ENCODE assay signal across 14 mouse cellular contexts in genomic region chr11:44528560-44529199, GRCm38 (mm10). TPM values are rescaled to one million over a fixed set of nuclear protein-coding genes. Genes with fewer than 3 reads are reported as not detected.
DNase-seq lines count a peak whose midpoint lies in the region; ATAC-seq and TF ChIP-seq lines count a peak whose summit lies in the region.
"Had no signal": no experiment of that assay in that cellular context is flagged by ENCODE, and none has a peak within 500 bp of the region (broad histone marks: within the 10 kb centered on the region; RNA-seq: fewer than 3 reads in every experiment).

No protein-coding gene starts in this region.

- H3K4me3 ChIP-seq in intestine, embryonic 15.5 days (replicated peaks), result no peak overlapping the region
- no peak overlapping the region for H3K4me3 ChIP-seq in intestine, postnatal 0 days (ENCODE audit: low read depth, low read length)
- peak overlapping the region; percentile 12 to 28; a peak in 2 of 4 replicates for H3K4me3 ChIP-seq in MEL (ENCODE audit: control insufficient read depth in 1 of 2, insufficient read depth in 1 of 2, low read depth in 2 of 2, low read length in 2 of 2)
- H3K4me3 ChIP-seq in liver, postnatal 0 days (ENCODE audit: low read depth, low read length), result peak overlapping the region; percentile 34
- H3K4me3 ChIP-seq: embryonic facial prominence, embryonic 12.5 days; forebrain, embryonic 13.5 days; limb, embryonic 13.5 days had no signal

- no peak overlapping the region for H3K27ac ChIP-seq in intestine, embryonic 15.5 days
- H3K27ac ChIP-seq in intestine, postnatal 0 days (ENCODE audit: low read depth, low read length), result no peak overlapping the region
- peak overlapping the region; percentile 87 for H3K27ac ChIP-seq in MEL (ENCODE audit: control insufficient read depth, low read depth, low read length)
- H3K27ac ChIP-seq in liver, postnatal 0 days (ENCODE audit: low read depth), result peak overlapping the region; percentile 72
- H3K27ac ChIP-seq: embryonic facial prominence, embryonic 12.5 days; forebrain, embryonic 13.5 days; limb, embryonic 13.5 days had no signal

- no peak overlapping the region for H3K4me2 ChIP-seq in intestine, embryonic 15.5 days (replicated peaks)
- H3K4me2 ChIP-seq in intestine, postnatal 0 days (replicated peaks; ENCODE audit: low read depth), result no peak overlapping the region
- peak overlapping the region; percentile 70 for H3K4me2 ChIP-seq in liver, postnatal 0 days (ENCODE audit: low read depth, low read length)
- H3K4me2 ChIP-seq: embryonic facial prominence, embryonic 12.5 days; forebrain, embryonic 13.5 days; limb, embryonic 13.5 days had no signal

- no peak for DNase-seq in MEL (ENCODE audit: low read depth, low spot score)
- DNase-seq in liver, postnatal 0 days, result no peak
- no peak for DNase-seq in B cell, adult 2 months
- no peak for DNase-seq in cerebellum, postnatal 25 days
- no peak for DNase-seq in thymus, adult 18-20 months
- DNase-seq: cerebellum, postnatal 36 days; kidney, adult 8-10 months had no signal

- H3K4me1 ChIP-seq in intestine, embryonic 15.5 days (replicated peaks), result no peaks in the 10 kb centered on the region
- H3K4me1 ChIP-seq in intestine, postnatal 0 days (replicated peaks; ENCODE audit: control insufficient read depth, insufficient read depth, low read length), result no peaks in the 10 kb centered on the region; the same call in 1 of the 2 replicates
- H3K4me1 ChIP-seq in MEL (ENCODE audit: control insufficient read depth in 1 of 2, insufficient read depth in 2 of 2, low read length in 2 of 2), result peaks cover 17 to 20% of the 10 kb centered on the region in 2 experiments
- peaks cover 35% of the 10 kb centered on the region for H3K4me1 ChIP-seq in liver, postnatal 0 days (ENCODE audit: insufficient read depth)
- H3K4me1 ChIP-seq: embryonic facial prominence, embryonic 12.5 days; forebrain, embryonic 13.5 days had no signal

- H3K79me2 ChIP-seq in MEL (ENCODE audit: control insufficient read depth, insufficient read depth, low read length, poor library complexity), result peaks cover 32% of the 10 kb centered on the region

- TF ChIP-seq CTCF in intestine, postnatal 0 days (IDR thresholded peaks at IDR 0.05; ENCODE audit: low read depth), result no peak
- TF ChIP-seq CTCF in MEL (IDR thresholded peaks at IDR 0.05 in 2 of 3, conservative IDR thresholded peaks at IDR 0.05 in 1 of 3; ENCODE audit: control insufficient read depth in 1 of 3, insufficient read depth in 1 of 3, low read depth in 2 of 3, low read length in 3 of 3, poor library complexity in 1 of 3, severe bottlenecking in 1 of 3), result no peak
- TF ChIP-seq CTCF in liver, postnatal 0 days (IDR thresholded peaks at IDR 0.05; ENCODE audit: low read depth), result peak; percentile 22; the same call in 1 of the 2 replicates

- no peak for TF ChIP-seq EP300 in MEL (IDR thresholded peaks at IDR 0.05; ENCODE audit: low read depth in 1 of 2, low read length in 2 of 2)
- no peak for TF ChIP-seq EP300 in liver, postnatal 0 days (IDR thresholded peaks at IDR 0.05; ENCODE audit: low read depth)

- 90% methylated on average over 14 of the region's 14 CpGs for WGBS in intestine, embryonic 15.5 days
- WGBS in intestine, postnatal 0 days, result 89% methylated on average over 14 of the region's 14 CpGs
- 71% methylated on average over 14 of the region's 14 CpGs for WGBS in liver, postnatal 0 days (ENCODE audit: insufficient replicate concordance)

- no peak for TF ChIP-seq RAD21 in MEL (IDR thresholded peaks at IDR 0.05; ENCODE audit: low read depth, low read length)

- H3K9ac ChIP-seq in intestine, embryonic 15.5 days, result no peak overlapping the region
- H3K9ac ChIP-seq in intestine, postnatal 0 days (ENCODE audit: low read depth, low read length), result no peak overlapping the region
- H3K9ac ChIP-seq in MEL (ENCODE audit: control insufficient read depth, low read depth, low read length, poor library complexity, severe bottlenecking), result peak overlapping the region; percentile 32
- peak overlapping the region; percentile 41; the same call in 1 of the 2 replicates for H3K9ac ChIP-seq in liver, postnatal 0 days (replicated peaks)
- H3K9ac ChIP-seq: embryonic facial prominence, embryonic 12.5 days; forebrain, embryonic 13.5 days; limb, embryonic 13.5 days had no signal

- peak; percentile 56; the same call in 1 of the 2 replicates for ATAC-seq in intestine, embryonic 15.5 days
- ATAC-seq in intestine, postnatal 0 days, result no peak
- ATAC-seq in erythroid progenitor cell, adult 5-6 weeks (replicated peaks; ENCODE audit: low FRiP score, poor library complexity, severe bottlenecking), result peak; percentile 61
- ATAC-seq in liver, postnatal 0 days, result peak; percentile 51
- ATAC-seq: forebrain, embryonic 13.5 days; midbrain, embryonic 16.5 days had no signal

- H3K27me3 ChIP-seq in intestine, embryonic 15.5 days (replicated peaks), result no peaks in the 10 kb centered on the region
- H3K27me3 ChIP-seq in intestine, postnatal 0 days (replicated peaks; ENCODE audit: control insufficient read depth, insufficient read depth, low read length), result no peaks in the 10 kb centered on the region
- no peaks in the 10 kb centered on the region for H3K27me3 ChIP-seq in MEL (ENCODE audit: control insufficient read depth in 1 of 2, insufficient read depth in 2 of 2, low read length in 2 of 2)
- no peaks in the 10 kb centered on the region for H3K27me3 ChIP-seq in liver, postnatal 0 days (ENCODE audit: insufficient read depth, low read length)
- H3K27me3 ChIP-seq: embryonic facial prominence, embryonic 12.5 days; forebrain, embryonic 13.5 days; limb, embryonic 13.5 days had no signal

- TF ChIP-seq POLR2A in MEL (IDR thresholded peaks at IDR 0.05; ENCODE audit: control insufficient read depth in 1 of 2, insufficient read depth in 1 of 2, low read depth in 1 of 2, low read length in 2 of 2, poor library complexity in 1 of 2), result no peak

- H3K36me3 ChIP-seq in intestine, embryonic 15.5 days, result peaks cover 18% of the 10 kb centered on the region; the same call in 1 of the 2 replicates
- peaks cover 17% of the 10 kb centered on the region for H3K36me3 ChIP-seq in intestine, postnatal 0 days (ENCODE audit: control insufficient read depth, insufficient read depth)
- H3K36me3 ChIP-seq in MEL (ENCODE audit: control insufficient read depth in 1 of 2, insufficient read depth in 2 of 2, low read length in 2 of 2), result peaks cover 33 to 70% of the 10 kb centered on the region in 2 experiments
- peaks cover 86% of the 10 kb centered on the region for H3K36me3 ChIP-seq in liver, postnatal 0 days (replicated peaks; ENCODE audit: insufficient read depth, low read length)

- no peaks in the 10 kb centered on the region for H3K9me3 ChIP-seq in intestine, embryonic 15.5 days
- H3K9me3 ChIP-seq in intestine, postnatal 0 days (ENCODE audit: control insufficient read depth), result no peaks in the 10 kb centered on the region
- H3K9me3 ChIP-seq in MEL (replicated peaks; ENCODE audit: insufficient read depth, low read length), result no peaks in the 10 kb centered on the region
- no peaks in the 10 kb centered on the region for H3K9me3 ChIP-seq in liver, postnatal 0 days (ENCODE audit: low read length)
- H3K9me3 ChIP-seq: embryonic facial prominence, embryonic 12.5 days; forebrain, embryonic 13.5 days; limb, embryonic 13.5 days had no signal

TF ChIP-seq in MEL, 35 proteins besides CTCF, POLR2A, EP300 and RAD21:
- peak; percentile 16; the same call in 1 of the 2 replicates for TF ChIP-seq MAZ (IDR thresholded peaks at IDR 0.05; ENCODE audit: low read depth, low read length)
- TF ChIP-seq MYC (IDR thresholded peaks at IDR 0.05; ENCODE audit: low read depth, low read length), result 0 out of 2 replicates have a peak, but pooled peaks have one; percentile 4
- no peak for TF ChIP-seq E2F4 (IDR thresholded peaks at IDR 0.05; ENCODE audit: borderline replicate concordance, low read depth, low read length)
- no peak for TF ChIP-seq JUND (IDR thresholded peaks at IDR 0.05; ENCODE audit: low read depth, low read length)
- TF ChIP-seq CHD1 (IDR thresholded peaks at IDR 0.05; ENCODE audit: low read depth, low read length), result 0 out of 2 replicates have a peak, but pooled peaks have one; percentile 43
- peak; percentile 23; the same call in 1 of the 2 replicates for TF ChIP-seq ELF1 (IDR thresholded peaks at IDR 0.05; ENCODE audit: low read depth, low read length)
- no peak; the same call in 1 of the 2 replicates for TF ChIP-seq GATA1 (IDR thresholded peaks at IDR 0.05; ENCODE audit: low read depth, low read length)
- TF ChIP-seq POLR2AphosphoS2 (IDR thresholded peaks at IDR 0.05; ENCODE audit: low read length), result no peak
- TF ChIP-seq MXI1 (IDR thresholded peaks at IDR 0.05; ENCODE audit: low read depth, low read length), result no peak
- no peak for TF ChIP-seq USF2 (IDR thresholded peaks at IDR 0.05; ENCODE audit: borderline replicate concordance in 1 of 2, insufficient read depth in 1 of 2, low read depth in 1 of 2, low read length in 2 of 2)
TF ChIP-seq in MEL: peak in this region for 4.

RNA-seq across cellular contexts. Expression of gene Rnf145, which starts 9.9 kb away (rescaled TPM):
- 52.1 and 54.8 TPM in 2 replicates for polyA plus RNA-seq in intestine, embryonic 15.5 days (2015; fragmentation: Nextera tagmentation; extraction: Ambion mirVana)
- 22.8 and 28.2 TPM in 2 replicates for polyA plus RNA-seq in intestine, postnatal 0 days (2015; fragmentation: Nextera tagmentation; extraction: Ambion mirVana)
- total RNA-seq in MEL (2012; rRNA removed), result 74.9 and 94.1 TPM in 2 replicates
- polyA plus RNA-seq in MEL (2012; ENCODE audit: insufficient read depth in 1 of 2, insufficient read length in 2 of 2, low read depth in 1 of 2, low replicate concordance in 2 of 2, missing spikeins in 1 of 2), result 10 to 100 TPM in 1 of 2 experiments, not detected in 1; 73.5 TPM
- 92.2 and 130 TPM in 2 replicates for total RNA-seq in erythroid progenitor cell, adult 5-6 weeks (2015; ENCODE audit: low replicate concordance)
- 189 and 221 TPM in 2 replicates for total RNA-seq in erythroid progenitor cell, adult 5-6 weeks (2017; ENCODE audit: low replicate concordance)
- polyA plus RNA-seq in liver, postnatal 0 days (2015; fragmentation: Nextera tagmentation; extraction: Ambion mirVana), result 31.9 and 32.7 TPM in 2 replicates

RNA-seq across cellular contexts. Expression of gene Ublcp1, which starts 58.4 kb away (rescaled TPM):
- 55.1 and 56.9 TPM in 2 replicates for polyA plus RNA-seq in intestine, embryonic 15.5 days (2015; fragmentation: Nextera tagmentation; extraction: Ambion mirVana)
- 43.4 and 43.7 TPM in 2 replicates for polyA plus RNA-seq in intestine, postnatal 0 days (2015; fragmentation: Nextera tagmentation; extraction: Ambion mirVana)
- 18.8 and 21.1 TPM in 2 replicates for total RNA-seq in MEL (2012; rRNA removed)
- polyA plus RNA-seq in MEL (2012; ENCODE audit: insufficient read depth in 1 of 2, insufficient read length in 2 of 2, low read depth in 1 of 2, low replicate concordance in 2 of 2, missing spikeins in 1 of 2), result 10 to 100 TPM in 1 of 2 experiments, not detected in 1; 22.2 TPM
- total RNA-seq in erythroid progenitor cell, adult 5-6 weeks (2015; ENCODE audit: low replicate concordance), result 96.9 and 113 TPM in 2 replicates
- 66.6 and 109 TPM in 2 replicates for total RNA-seq in erythroid progenitor cell, adult 5-6 weeks (2017; ENCODE audit: low replicate concordance)
- polyA plus RNA-seq in liver, postnatal 0 days (2015; fragmentation: Nextera tagmentation; extraction: Ambion mirVana), result 40.8 and 40.9 TPM in 2 replicates

Comparison
In these comparisons a context has a peak if more than half of its experiments do, and no peak if none do; other contexts are left out.
1. H3K27ac ChIP-seq: peak in MEL (single experiment) and liver, postnatal 0 days (single experiment); none in intestine, embryonic 15.5 days (single experiment) and intestine, postnatal 0 days (single experiment).
2. H3K4me3 ChIP-seq: peak in MEL (2 of 2) and liver, postnatal 0 days (single experiment); none in intestine, embryonic 15.5 days (single experiment) and intestine, postnatal 0 days (single experiment).
3. H3K9ac ChIP-seq: peak in MEL (single experiment) and liver, postnatal 0 days (single experiment); none in intestine, embryonic 15.5 days (single experiment) and intestine, postnatal 0 days (single experiment).